Mouse (Mus musculus) adrenal gland, adult 18-20 months (tissue): ENCODE measurements at regions not wholly inside any gene's neighbourhood (a gene's known extent, or its start where the extent isn't known, plus 50 kb on each side); places are given as distances from the start of the nearest gene placed in this dataset.

ENCODE experiments used
- DNase-seq, 2 experiments: peaks; one replicate each; pipeline ENCODE4 v3.0.0; 2021 to 2022; ENCODE audit warnings: low spot score in 2 of 2

- no peak for DNase-seq
Measured at GRCm38 (mm10) chr16:73835715-73836440, 575.7 kb downstream of the Robo2 start.

GRCm38 (mm10) chr16:73821387-73822338, 590.0 kb downstream of the Robo2 start:
- no peak for DNase-seq

GRCm38 (mm10) chr16:73804572-73804971, 607.1 kb downstream of the Robo2 start:
- DNase-seq, result no peak

- DNase-seq, result no peak
Measured at GRCm38 (mm10) chr16:73796528-73797171, 615.0 kb downstream of the Robo2 start.

GRCm38 (mm10) chr16:73785074-73785438, 626.6 kb downstream of the Robo2 start:
- no peak for DNase-seq

GRCm38 (mm10) chr16:73784296-73785073, 627.1 kb downstream of the Robo2 start:
- DNase-seq, result no peak

GRCm38 (mm10) chr16:73772454-73772853, 639.2 kb downstream of the Robo2 start:
- DNase-seq, result no peak

GRCm38 (mm10) chr16:73770440-73770856, 641.2 kb downstream of the Robo2 start:
- no peak for DNase-seq

GRCm38 (mm10) chr16:73769729-73770128, 641.9 kb downstream of the Robo2 start:
- no peak for DNase-seq

- DNase-seq, result no peak
Measured at GRCm38 (mm10) chr16:73768706-73769105, 642.9 kb downstream of the Robo2 start.

GRCm38 (mm10) chr16:73765184-73765583, 646.4 kb downstream of the Robo2 start:
- no peak for DNase-seq

- DNase-seq, result no peak
Measured at GRCm38 (mm10) chr16:73760921-73761320, 650.7 kb downstream of the Robo2 start.

GRCm38 (mm10) chr16:73758872-73759271, 652.8 kb downstream of the Robo2 start:
- no peak for DNase-seq

- DNase-seq, result no peak
Measured at GRCm38 (mm10) chr16:73754302-73754701, 657.3 kb downstream of the Robo2 start.

- DNase-seq, result no peak
Measured at GRCm38 (mm10) chr16:73728297-73728696, 683.3 kb downstream of the Robo2 start.

- no peak for DNase-seq
Measured at GRCm38 (mm10) chr16:73719691-73720090, 691.9 kb downstream of the Robo2 start.

GRCm38 (mm10) chr16:73716301-73716700, 695.3 kb downstream of the Robo2 start:
- no peak for DNase-seq

GRCm38 (mm10) chr16:73707051-73707450, 704.6 kb downstream of the Robo2 start:
- no peak for DNase-seq

- no peak for DNase-seq
Measured at GRCm38 (mm10) chr16:73689274-73689673, 722.4 kb downstream of the Robo2 start.

GRCm38 (mm10) chr16:73679804-73680203, 731.8 kb downstream of the Robo2 start:
- DNase-seq, result no peak

- no peak for DNase-seq
Measured at GRCm38 (mm10) chr16:73670516-73670915, 741.1 kb downstream of the Robo2 start.
